Mouse (Mus musculus): ENCODE data around the gene Nop2.
A peak's percentile ranks its signal among the peaks of the same experiment; 100 is the strongest.
"Not testable (repeated sequence)": the region's sequence is repeated elsewhere in the genome, so short reads cannot be mapped to it uniquely, and the experiment has no call there.

Nop2 gene

GRCm38 (mm10) chr6:125153682-125154081 is 22.0 kb downstream of the Nop2 start:
- no peak for DNase-seq (ENCODE audit: low spot score in 2 of 2)

GRCm38 (mm10) chr6:125154550-125154949 is 22.8 kb downstream of the Nop2 start:
- DNase-seq (ENCODE audit: low spot score in 2 of 2): no peak

- no peak for DNase-seq (ENCODE audit: low spot score in 2 of 2)
These were observed 23.6 kb downstream of the Nop2 start for GRCm38 (mm10) chr6:125155262-125155661.

- no peak for DNase-seq (ENCODE audit: low spot score in 2 of 2)
These were observed 24.8 kb downstream of the Nop2 start for GRCm38 (mm10) chr6:125156491-125156890.

GRCm38 (mm10) chr6:125156903-125157614 is 25.4 kb downstream of the Nop2 start:
- no peak for DNase-seq (ENCODE audit: low spot score in 2 of 2)

- DNase-seq (ENCODE audit: low spot score in 2 of 2): no peak
These were observed 27.3 kb downstream of the Nop2 start for GRCm38 (mm10) chr6:125158944-125159492.

- DNase-seq (ENCODE audit: low spot score in 2 of 2): no peak
These were observed 28.3 kb downstream of the Nop2 start for GRCm38 (mm10) chr6:125159773-125160557.

- no peak for DNase-seq (ENCODE audit: low spot score in 2 of 2)
These were observed 28.8 kb downstream of the Nop2 start for GRCm38 (mm10) chr6:125160558-125160853.

- peak in 1 of 2 experiments; percentile 59 for DNase-seq (ENCODE audit: low spot score in 2 of 2)
These were observed 29.4 kb downstream of the Nop2 start for GRCm38 (mm10) chr6:125160854-125161760.

GRCm38 (mm10) chr6:125161971-125162370 is 30.3 kb downstream of the Nop2 start:
- peak in 1 of 2 experiments; percentile 48 for DNase-seq (ENCODE audit: low spot score in 2 of 2)

GRCm38 (mm10) chr6:125162615-125163305 is 31.1 kb downstream of the Nop2 start:
- DNase-seq (ENCODE audit: low spot score in 2 of 2): not testable (repeated sequence)

- no peak for DNase-seq (ENCODE audit: low spot score in 2 of 2)
These were observed 32.3 kb downstream of the Nop2 start for GRCm38 (mm10) chr6:125163801-125164657.

GRCm38 (mm10) chr6:125164672-125165327 is 33.1 kb downstream of the Nop2 start:
- DNase-seq (ENCODE audit: low spot score in 2 of 2): peak in 1 of 2 experiments; percentile 52

- peak; percentile 96 for DNase-seq (ENCODE audit: low spot score in 2 of 2)
These were observed 33.7 kb downstream of the Nop2 start for GRCm38 (mm10) chr6:125165328-125165891.

- peak; percentile 78 to 82 for DNase-seq (ENCODE audit: low spot score in 2 of 2)
These were observed 34.5 kb downstream of the Nop2 start, which contains the start of gene Gapdh for GRCm38 (mm10) chr6:125166051-125166751. Gapdh (minus strand) TSS chr6:125166467.

- DNase-seq (ENCODE audit: low spot score in 2 of 2): peak in 1 of 2 experiments; percentile 43
These were observed 35.3 kb downstream of the Nop2 start for GRCm38 (mm10) chr6:125166861-125167650.

GRCm38 (mm10) chr6:125168086-125168485 is 36.4 kb downstream of the Nop2 start:
- no peak for DNase-seq (ENCODE audit: low spot score in 2 of 2)

GRCm38 (mm10) chr6:125170194-125170593 is 38.5 kb downstream of the Nop2 start:
- no peak for DNase-seq (ENCODE audit: low spot score in 2 of 2)

Measured in urinary bladder, postnatal 4 days (tissue).